Mouse (Mus musculus): Measurements from ENCODE around the gene Hpcal1.
"Not testable (repeated sequence)": the region's sequence is repeated elsewhere in the genome, so short reads cannot be mapped to it uniquely, and the experiment has no call there.

Hpcal1 gene

GRCm38 (mm10) chr12:17740226-17740625 is 49.6 kb downstream of the Hpcal1 start:
- CTCF ChIA-PET = no interaction called here

GRCm38 (mm10) chr12:17741637-17742364 is 51.1 kb downstream of the Hpcal1 start:
- CTCF ChIA-PET = no interaction called here

- CTCF ChIA-PET = no interaction called here
Observed at GRCm38 (mm10) chr12:17742571-17743321, 52.1 kb downstream of the Hpcal1 start.

DNA sequence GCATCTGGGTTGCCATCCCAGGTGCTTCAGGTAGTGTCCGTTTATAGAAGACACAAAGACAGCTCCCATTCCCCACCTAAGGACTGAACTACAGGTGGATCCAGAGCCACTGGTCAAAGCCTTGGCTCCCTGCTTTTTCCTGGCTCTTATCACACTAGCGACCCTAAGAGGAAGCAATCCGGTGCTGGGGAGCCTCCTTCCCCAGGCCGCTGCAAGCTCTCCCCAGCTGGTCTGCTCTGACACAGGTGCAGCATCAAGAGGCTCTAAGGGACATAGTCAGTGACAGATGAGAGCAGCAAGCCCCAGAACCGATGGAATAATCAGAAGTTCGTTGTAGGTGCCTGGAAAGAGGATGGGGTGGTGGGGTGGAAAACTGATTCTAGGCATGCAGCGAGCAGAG is 54.8 kb downstream of the Hpcal1 start:
- CTCF ChIA-PET = no interaction called here

GRCm38 (mm10) chr12:17746725-17747124 is 56.1 kb downstream of the Hpcal1 start:
- CTCF ChIA-PET = no interaction called here

- CTCF ChIA-PET = no interaction called here
Observed at GRCm38 (mm10) chr12:17747191-17748154, 56.8 kb downstream of the Hpcal1 start.

- CTCF ChIA-PET = no interaction called here
Observed at GRCm38 (mm10) chr12:17748155-17748529, 57.5 kb downstream of the Hpcal1 start.

- CTCF ChIA-PET = no interaction called here
Observed at GRCm38 (mm10) chr12:17749784-17750183, 59.1 kb downstream of the Hpcal1 start.

DNA sequence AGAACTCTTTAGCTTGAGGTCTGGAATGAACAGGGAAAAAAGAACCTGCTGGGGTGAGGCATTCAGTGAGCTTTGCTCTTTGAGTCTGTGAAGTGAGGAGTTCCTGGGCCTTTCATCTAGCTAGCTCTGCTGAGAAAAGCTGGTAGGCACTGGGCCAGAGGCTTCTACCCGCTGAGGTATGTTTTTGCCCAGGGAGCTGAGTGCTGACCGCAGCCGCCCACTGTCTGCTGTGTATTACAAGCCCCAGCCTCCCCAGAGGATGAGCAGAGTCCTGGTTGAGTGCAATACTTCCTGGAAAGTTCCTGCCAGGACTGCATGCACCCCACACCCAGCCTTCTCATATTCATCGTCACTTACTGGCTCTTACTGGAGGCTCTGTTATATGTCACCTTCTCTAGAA is 59.8 kb downstream of the Hpcal1 start:
- CTCF ChIA-PET = no interaction called here

GRCm38 (mm10) chr12:17752828-17753227 is 62.2 kb downstream of the Hpcal1 start:
- CTCF ChIA-PET = no interaction called here

GRCm38 (mm10) chr12:17754771-17755170 is 64.1 kb downstream of the Hpcal1 start:
- CTCF ChIA-PET = no interaction called here

GRCm38 (mm10) chr12:17756891-17757290 is 66.2 kb downstream of the Hpcal1 start:
- CTCF ChIA-PET = no interaction called here

DNA sequence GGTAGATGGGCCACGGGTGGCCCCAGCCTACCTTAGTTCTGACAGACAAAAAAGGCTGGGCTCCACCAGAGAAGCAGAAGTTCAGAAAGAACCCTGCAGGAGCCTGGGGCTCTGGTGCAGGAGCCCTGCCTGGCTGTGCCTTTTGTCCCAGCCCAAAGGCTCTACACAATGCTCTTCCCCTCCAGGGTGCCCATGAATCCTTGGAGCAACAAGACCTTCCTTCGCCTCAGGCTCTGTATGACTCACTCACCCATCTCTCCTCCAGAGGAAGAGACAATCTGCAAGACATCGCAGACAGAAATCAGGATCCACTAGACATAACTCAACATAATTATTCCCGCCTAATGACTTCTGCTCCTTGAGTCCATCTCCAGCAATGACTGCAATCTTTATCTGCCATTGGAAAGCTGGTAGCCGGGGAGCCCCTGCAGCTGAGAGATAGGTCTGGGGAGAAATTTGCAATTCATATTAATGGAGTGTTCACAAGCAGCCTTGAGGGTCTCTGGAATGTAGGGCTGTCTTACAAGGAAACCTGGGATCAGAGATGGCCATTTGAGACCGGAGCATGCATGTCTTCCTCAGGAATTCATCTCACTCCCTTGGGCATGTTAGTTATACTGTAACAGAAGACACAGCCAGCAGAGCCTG is 71.8 kb downstream of the Hpcal1 start:
- CTCF ChIA-PET = no interaction called here

DNA sequence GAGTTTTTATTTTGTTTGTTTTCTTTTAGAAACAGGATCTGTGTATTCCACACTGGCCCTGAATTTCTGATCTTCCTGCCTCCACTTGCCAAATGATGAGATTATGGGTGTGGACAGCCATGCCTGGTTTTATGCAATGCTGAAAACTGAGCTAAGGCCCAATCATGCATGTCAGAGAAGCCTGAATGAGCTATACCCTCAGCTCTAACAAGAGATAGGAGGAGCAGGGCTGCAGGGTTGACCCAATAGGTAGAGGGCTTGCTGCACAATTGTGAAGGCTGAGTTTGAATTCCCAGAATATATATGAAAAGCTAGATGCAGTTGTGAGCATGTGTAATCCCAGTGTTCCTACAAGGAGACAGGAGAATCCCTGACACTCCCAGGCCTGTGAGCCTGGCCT is 72.4 kb downstream of the Hpcal1 start:
- CTCF ChIA-PET = no interaction called here

GRCm38 (mm10) chr12:17764005-17764404 is 73.3 kb downstream of the Hpcal1 start:
- CTCF ChIA-PET = no interaction called here

DNA sequence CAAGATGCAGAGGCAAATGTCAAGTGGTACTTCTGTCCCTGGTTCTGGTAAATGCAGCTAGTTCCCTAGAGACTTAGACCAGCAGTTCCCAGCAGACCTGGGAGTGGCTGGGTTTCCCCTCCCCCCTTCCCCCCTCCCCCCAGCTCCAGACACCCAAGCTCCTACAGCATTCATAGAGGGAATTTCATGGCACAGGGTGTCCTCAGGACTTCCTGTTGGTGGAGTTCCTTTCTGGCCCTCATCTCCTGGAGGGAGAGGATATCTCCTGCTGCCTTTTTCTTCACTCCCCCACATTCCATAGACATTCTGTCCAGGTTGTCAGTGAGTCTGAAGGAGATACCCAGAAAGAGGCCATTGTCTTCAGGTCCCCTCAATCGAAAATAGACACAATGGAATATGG is 76.9 kb downstream of the Hpcal1 start:
- CTCF ChIA-PET = not testable (repeated sequence)

DNA sequence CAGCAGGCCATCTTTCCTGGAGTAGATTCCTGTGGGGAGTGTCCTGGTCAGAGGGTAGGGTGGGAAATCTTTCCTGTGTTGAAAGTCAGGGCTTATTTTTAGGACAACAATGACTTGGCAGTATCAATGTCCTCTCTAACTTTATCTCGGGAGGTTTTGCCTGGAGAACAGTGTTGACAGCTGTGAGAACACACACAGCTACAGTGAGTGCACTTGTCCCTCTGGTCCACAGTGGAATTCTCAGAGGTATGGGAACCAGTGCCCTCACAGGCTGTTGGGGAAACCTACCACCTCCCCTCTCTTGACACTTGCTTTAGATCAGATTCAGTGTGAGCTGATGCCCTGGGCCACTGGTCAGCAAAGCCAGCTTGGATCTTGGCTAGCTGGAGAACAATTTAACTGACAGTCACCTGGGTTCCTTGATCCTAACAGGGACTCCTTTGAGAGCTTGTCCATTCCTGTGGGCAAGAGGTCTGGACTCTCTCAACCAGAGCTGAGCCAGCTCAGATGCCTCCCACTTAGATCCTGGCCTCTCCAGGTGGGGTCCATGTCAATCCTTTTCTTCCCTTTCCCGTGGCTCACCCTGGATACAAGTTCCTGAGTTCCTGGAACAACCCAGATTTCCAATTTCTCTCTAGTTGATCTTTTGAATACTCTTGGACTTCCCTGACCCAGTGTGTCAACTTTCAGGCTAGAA is 79.0 kb downstream of the Hpcal1 start:
- CTCF ChIA-PET = no interaction called here

DNA sequence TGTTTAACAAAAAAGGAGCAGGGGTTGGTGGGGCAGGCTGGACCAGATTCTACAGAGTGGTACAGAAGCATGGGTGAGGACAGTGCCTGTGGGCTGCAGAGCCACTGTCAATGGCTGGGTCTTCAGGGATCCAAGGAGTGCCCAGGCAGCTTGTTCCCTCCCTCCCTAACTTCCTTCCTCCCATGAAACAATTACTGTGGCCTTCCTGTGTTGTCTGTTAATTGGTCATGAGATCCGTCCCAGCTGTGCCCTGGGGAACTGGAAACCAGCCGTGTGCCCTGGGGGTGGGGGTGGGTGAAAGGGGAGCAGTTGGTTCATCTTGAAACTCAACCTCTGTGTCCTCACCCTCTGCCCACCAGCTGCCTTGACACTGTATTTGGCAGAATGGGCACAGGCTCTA is 79.9 kb downstream of the Hpcal1 start:
- CTCF ChIA-PET = no interaction called here

DNA sequence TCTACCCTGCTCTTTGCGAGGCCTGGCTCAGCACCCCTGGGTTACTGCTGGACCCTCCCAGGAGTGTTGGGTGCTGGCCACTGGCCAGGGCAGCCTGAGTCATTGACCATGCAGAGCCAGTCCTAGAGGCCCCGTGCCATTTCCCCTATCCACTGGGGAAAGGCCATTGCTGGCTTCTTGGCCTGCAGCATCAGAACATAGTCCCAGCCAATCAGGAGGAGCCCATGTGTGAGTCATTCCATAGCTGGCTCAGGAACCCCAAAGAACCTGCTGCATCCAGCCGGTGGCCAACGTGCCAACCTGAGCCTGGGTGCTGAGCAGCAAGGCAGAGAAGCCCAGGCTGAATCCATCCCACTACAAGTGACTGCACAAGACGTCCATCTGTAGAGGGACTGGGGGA is 83.1 kb downstream of the Hpcal1 start:
- CTCF ChIA-PET = not testable (repeated sequence)

- CTCF ChIA-PET = not testable (repeated sequence)
Observed at GRCm38 (mm10) chr12:17774842-17775241, 84.2 kb downstream of the Hpcal1 start.

DNA sequence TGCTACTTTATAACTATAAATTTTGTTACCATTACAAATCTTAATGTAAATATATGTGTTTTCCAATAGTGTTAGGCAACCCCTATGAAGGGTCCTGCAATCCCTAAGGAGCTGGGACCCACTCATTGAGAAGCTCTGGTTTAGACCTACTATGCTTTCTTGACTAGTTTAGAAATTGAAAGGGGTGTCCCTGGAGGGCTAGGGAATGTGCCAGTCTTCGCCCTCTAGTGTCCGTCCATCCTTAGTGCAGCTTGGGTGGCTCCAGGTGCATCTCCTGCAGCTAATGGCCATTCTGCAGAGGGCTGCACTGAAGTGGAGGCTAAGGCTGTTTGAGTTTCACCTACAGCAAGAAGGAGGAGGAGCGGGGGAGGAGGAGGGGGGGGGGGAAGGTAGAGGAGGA is 87.7 kb downstream of the Hpcal1 start:
- CTCF ChIA-PET = no interaction called here

GRCm38 (mm10) chr12:17779093-17779492 is 88.4 kb downstream of the Hpcal1 start:
- CTCF ChIA-PET = no interaction called here

Measured in spleen, embryonic (tissue).